Mouse (Mus musculus) monocyte, adult 5-6 weeks (primary cell): ENCODE results near the gene Adam23. TPM values are rescaled to one million over a fixed set of nuclear protein-coding genes. Genes with fewer than 3 reads are reported as not detected.
"Not testable (repeated sequence)": the region's sequence is repeated elsewhere in the genome, so short reads cannot be mapped to it uniquely, and the experiment has no call there.

Experiments used
- ATAC-seq: fragments of 153-309, 156-312 bp; replicated peaks from 2 replicates; pipeline ENCODE4 v1.8.0; 2017; ENCODE audit warnings: mild to moderate bottlenecking; ENCODE audit not compliant: low TSS enrichment, insufficient number of reproducible peaks, severe bottlenecking, poor library complexity, low FRiP score
- total RNA-seq: library from RNA; stranded (forward); fragments of 200-1000, 200-491, 200-594 nt; gene quantifications from 3 replicates; pipeline ENCODE4 v1.2.3, GENCODE M21; 2017

Adam23 gene
- total RNA-seq, 1 experiment from 2014 or later, result not detected

GRCm38 (mm10) chr1:63566501-63566900 is 120.8 kb downstream of the Adam23 start:
- ATAC-seq, result no peak

GRCm38 (mm10) chr1:63567031-63567430 is 121.3 kb downstream of the Adam23 start:
- no peak for ATAC-seq

- no peak for ATAC-seq
Measured at GRCm38 (mm10) chr1:63572229-63572628, 126.5 kb downstream of the Adam23 start.

- no peak for ATAC-seq
Measured at GRCm38 (mm10) chr1:63573432-63573831, 127.7 kb downstream of the Adam23 start.

- no peak for ATAC-seq
Measured at GRCm38 (mm10) chr1:63573864-63574611, 128.3 kb downstream of the Adam23 start.

GRCm38 (mm10) chr1:63576803-63577202 is 131.1 kb downstream of the Adam23 start:
- ATAC-seq, result no peak

GRCm38 (mm10) chr1:63579153-63579552 is 133.5 kb downstream of the Adam23 start:
- no peak for ATAC-seq

GRCm38 (mm10) chr1:63586869-63587268 is 141.2 kb downstream of the Adam23 start:
- no peak for ATAC-seq

GRCm38 (mm10) chr1:63603870-63604500 is 158.3 kb downstream of the Adam23 start:
- no peak for ATAC-seq

GRCm38 (mm10) chr1:63609613-63610012 is 163.9 kb downstream of the Adam23 start:
- ATAC-seq, result no peak

- ATAC-seq, result no peak
Measured at GRCm38 (mm10) chr1:63614594-63614993, 168.9 kb downstream of the Adam23 start.

GRCm38 (mm10) chr1:63615668-63616067 is 170.0 kb downstream of the Adam23 start, which contains the start of gene Gm39653:
TSS of gene Gm39653 (plus strand) at chr1:63615968.
- no peak for ATAC-seq

GRCm38 (mm10) chr1:63628211-63628610 is 182.5 kb downstream of the Adam23 start:
- no peak for ATAC-seq

GRCm38 (mm10) chr1:63630390-63630789 is 184.7 kb downstream of the Adam23 start:
- ATAC-seq, result not testable (repeated sequence)

- no peak for ATAC-seq
Measured at GRCm38 (mm10) chr1:63639921-63640320, 194.2 kb downstream of the Adam23 start.

Other genes with a start within 250 kb of the Adam23 start
- gene Gpr1, start 231.3 kb upstream of the Adam23 start, total RNA-seq, result not detected in 3 replicates
- 1.9 TPM in 1 of 3 replicates, not detected in the others for gene Zdbf2, start 172.6 kb upstream of the Adam23 start, total RNA-seq
- not detected in 3 replicates for gene Gm39653, start 170.1 kb downstream of the Adam23 start, total RNA-seq
- gene Dytn, start 241.0 kb downstream of the Adam23 start, total RNA-seq, result not detected in 3 replicates